Mouse (Mus musculus) left cerebral cortex, adult 8-10 months (tissue): ENCODE data around the gene Chst11. TPM values are rescaled to one million over a fixed set of nuclear protein-coding genes. Genes with fewer than 3 reads are reported as not detected.
"Not testable (repeated sequence)": the region's sequence is repeated elsewhere in the genome, so short reads cannot be mapped to it uniquely, and the experiment has no call there.

ENCODE experiments used
- DNase-seq, 2 experiments: peaks; one replicate each; pipeline ENCODE4 v3.0.0; 2022; ENCODE audit warnings: low spot score in 2 of 2
- total RNA-seq, 4 experiments: library from RNA; stranded (reverse); gene quantifications; 2 replicates each; pipeline ENCODE4 v1.2.4; 2022

The Chst11 gene
- total RNA-seq, 4 experiments from 2014 or later: 33.0 to 38.0 (median 33.5) TPM

DNA sequence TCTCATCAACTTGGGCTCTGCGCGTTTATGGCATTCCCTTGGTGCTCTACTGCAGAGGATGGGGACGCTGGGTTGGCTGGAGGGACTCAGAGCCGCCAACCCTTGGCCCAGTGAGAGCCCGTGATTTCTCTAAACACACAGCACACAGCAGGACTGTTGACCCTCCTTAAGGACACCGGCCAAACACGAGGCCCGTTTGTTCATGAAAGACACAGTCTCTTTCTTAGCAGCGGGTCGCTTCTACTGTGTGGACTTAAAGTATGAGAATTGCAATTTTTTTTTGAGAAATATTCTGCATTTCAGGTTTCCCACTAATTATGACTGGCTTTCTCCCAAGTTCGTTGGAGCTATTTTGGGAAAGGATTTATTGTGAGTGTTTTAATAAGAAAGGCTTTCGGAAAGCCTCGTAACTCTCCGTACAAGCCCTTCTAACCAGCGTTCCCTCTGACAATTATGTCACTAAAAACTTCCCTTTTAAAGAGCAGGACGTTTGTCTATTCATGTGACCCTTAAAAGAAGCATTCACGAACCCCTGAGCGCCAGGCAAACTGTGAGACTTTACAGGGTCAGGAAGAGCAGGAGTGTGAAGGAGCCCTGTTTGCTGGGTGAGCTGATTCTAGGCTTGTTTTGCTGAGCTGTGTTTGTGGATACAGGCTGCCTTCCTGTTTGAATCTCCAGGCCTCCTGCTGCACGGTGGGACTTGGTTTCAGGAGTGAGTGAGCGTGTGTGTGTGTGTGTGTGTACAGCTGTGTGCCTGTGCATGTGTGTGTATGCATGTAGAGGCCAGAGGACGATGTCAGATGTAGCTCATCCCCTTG is 122.8 kb downstream of the Chst11 start:
- no peak for DNase-seq

DNA sequence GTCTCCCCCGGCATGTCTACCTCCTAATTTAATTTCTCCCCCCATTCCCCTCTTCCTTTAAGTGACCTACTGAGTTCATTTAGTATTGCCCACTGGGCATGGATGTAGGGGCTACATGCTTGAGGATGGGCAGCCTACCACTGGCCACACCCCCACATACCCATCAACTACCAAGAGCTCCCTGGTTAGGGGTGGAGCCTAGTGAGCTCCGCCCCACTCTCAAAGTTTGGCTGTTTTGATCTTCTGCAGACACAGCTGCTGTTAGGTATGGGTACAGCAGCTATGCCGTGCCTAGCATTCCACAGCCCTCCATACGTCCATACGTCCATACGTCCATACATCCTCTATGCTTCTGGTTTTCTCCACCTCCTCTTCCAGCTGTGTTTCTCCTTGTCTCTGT is 123.6 kb downstream of the Chst11 start:
- no peak for DNase-seq

DNA sequence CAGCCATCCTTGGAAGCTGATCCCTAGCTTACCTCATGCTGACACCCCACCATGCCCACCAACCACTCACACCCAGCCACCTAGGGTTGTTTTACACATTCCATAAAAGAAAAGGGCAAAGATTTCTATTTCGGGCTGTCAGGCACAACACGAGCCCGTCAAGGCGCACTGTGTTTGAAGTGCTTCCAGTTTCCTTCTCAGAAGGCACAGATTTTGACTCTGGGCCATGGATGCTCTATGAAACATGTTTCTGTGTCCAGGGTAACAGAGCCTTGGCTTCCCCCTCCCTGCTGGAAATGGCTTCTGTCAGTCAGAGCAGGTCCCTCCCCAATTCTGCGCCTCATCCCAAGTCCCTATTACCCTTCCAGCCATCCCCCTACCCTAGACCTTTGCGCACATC is 125.7 kb downstream of the Chst11 start:
- DNase-seq: peak in 1 of 2 experiments; percentile 60

- DNase-seq: no peak
These were observed 127.0 kb downstream of the Chst11 start for GRCm38 (mm10) chr10:83112345-83112744.

GRCm38 (mm10) chr10:83114564-83114963 is 129.3 kb downstream of the Chst11 start:
- no peak for DNase-seq

DNA sequence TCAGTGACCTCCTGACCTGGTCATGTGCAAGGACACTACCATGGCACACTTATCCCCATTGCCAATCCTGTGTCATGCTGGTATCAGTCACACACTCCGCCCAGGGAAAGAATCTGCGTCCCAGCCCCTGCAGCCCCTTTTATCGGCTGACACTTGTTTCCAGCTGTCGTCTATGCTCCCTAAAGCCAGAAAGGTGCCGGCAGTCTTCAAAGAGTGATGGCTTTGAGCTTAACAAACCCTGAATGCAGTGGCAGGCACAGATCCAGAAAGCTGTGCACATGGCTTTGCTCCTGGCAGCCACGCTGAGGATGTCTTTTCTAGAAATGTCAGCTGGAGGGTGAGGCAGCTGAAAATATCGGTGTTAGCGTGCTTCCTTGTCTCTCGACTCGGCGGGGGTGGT is 131.6 kb downstream of the Chst11 start:
- peak in 1 of 2 experiments; percentile 28 for DNase-seq

GRCm38 (mm10) chr10:83117851-83118250 is 132.6 kb downstream of the Chst11 start:
- DNase-seq: no peak

DNA sequence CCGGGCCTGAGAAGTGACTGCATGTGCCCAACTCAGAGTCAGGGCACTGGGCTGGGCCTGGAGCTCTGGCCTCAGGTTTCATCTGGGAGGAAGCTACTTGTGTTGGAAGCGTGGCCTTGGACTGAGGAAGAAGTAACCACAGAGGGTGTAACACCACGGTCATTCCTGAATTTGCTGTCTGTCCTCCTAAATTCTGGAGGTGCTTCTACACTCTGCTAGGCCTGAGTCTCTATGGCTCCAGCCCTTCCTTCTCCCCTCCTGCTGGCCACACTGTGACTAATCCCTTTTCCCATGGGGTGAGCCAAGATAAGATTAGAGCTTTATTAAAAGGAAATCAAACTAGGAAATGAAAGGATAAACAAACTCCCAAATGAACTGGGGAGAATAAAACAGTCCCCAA is 133.3 kb downstream of the Chst11 start:
- no peak for DNase-seq

- DNase-seq: no peak
These were observed 133.7 kb downstream of the Chst11 start for GRCm38 (mm10) chr10:83119016-83119415.

DNA sequence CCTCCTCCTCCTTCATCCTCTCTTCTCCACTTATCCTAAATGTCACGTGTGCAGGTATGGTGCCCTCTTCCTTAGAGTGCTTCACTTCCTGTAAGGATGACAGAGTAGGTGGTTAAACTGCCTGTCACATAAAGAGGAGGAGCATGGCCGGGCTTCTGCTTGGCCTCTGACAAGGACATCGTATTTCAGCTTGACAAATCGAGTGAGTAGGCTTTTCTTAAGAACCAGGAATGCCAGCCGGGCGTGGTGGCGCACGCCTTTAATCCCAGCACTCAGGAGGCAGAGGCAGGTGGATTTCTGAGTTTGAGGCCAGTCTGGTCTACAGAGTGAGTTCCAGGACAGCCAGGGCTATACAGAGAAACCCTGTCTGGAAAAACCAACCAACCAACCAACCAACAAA is 134.2 kb downstream of the Chst11 start:
- not testable (repeated sequence) for DNase-seq

DNA sequence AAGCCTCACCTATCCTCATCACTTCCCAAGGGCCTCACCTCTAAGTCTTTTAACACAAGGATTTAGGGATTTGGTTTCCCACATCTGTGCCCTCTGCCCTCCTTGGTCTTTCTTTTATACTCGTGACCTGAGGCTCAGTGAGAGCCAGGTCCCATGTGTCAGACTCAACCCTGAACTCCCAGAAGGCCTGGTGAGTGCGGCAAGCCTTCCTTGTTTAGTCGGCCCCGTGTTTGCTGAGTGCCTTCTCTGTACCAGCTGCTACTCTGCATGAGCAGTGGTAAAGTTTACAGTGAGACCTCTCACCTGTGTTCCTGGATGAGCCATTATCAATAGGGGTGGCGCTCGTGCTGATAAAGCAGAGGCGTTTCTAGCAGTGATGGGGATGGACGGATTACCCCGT is 134.6 kb downstream of the Chst11 start:
- DNase-seq: no peak

GRCm38 (mm10) chr10:83120938-83121337 is 135.6 kb downstream of the Chst11 start:
- no peak for DNase-seq

DNA sequence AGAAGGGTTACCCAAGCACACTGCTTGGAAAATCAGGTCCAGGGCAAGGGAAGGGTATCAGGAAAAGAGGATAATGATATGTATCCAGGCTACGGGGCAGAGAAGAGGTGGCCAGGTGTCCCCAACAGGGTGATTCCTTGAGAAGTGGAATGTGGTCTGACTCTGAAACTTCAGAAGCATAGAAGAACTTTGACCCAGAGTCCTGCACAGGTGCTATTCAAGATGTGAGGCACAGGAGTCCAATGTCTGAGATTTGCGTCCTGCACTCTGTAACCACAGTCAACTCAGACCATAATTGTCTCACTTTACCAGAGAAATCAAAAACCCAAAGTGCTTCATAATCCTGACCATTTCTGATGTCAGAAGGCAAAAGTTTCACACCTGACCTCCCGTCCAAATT is 139.3 kb downstream of the Chst11 start:
- DNase-seq: no peak

- DNase-seq: no peak
These were observed 141.1 kb downstream of the Chst11 start for GRCm38 (mm10) chr10:83126447-83126846.

DNA sequence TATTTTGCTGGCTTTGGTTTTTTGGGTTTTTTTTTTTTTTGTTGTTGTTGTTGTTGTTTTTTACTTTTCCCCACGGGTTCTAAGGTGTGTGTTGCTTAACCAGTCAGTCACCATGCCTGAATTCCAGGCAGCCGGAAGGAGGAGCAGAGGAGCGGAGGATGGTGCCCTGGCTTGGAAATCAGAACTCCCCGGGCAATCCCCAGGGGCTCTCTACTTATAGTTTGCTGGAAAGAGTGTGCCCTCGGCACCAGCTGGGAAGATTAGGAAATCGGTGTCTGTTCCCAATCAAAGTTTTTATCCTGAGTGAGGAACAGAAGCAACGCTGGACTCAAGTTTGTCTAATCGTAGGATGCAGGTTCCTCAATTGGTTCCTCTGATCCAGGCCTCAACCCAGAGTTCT is 143.1 kb downstream of the Chst11 start:
- DNase-seq: no peak

GRCm38 (mm10) chr10:83129624-83130218 is 144.4 kb downstream of the Chst11 start:
- DNase-seq: no peak

DNA sequence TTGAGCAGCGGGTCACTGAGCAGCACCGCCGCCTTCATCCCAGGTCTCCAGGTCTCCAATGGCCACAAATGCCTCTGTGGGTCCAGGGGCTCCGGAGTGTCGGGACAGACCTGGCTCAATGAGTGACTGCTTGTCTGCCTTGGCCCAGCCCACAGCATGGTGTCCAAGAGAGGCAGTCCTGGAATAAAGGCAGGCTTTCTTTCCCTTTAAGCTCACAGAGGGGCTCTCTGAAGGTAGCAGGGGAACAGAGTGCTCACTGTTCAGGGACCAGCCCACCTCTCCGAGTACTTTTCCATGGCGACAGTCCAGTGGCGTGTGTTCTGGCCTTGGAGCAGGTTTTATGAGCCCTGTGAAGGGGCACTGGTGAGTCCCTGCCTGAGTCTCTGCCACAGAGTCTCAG is 145.3 kb downstream of the Chst11 start:
- DNase-seq: no peak

DNA sequence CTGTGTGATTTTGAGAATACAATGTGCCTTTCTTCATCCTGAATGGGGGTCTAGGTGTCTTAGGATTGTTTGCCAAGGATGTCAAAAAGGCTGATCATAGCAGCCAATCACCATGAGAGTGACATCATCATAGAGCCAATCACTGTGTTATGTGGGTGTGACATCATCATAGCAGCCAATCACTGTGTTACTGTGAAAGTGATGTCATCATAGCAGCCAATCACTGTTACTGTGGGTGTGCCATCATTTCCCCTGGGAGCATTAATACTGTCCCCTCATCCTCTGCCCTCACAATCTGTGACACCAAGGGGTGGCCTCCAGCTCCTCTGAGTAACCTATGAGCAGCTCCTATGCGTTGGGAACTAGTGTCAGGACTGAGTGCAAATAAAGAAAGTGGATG is 146.6 kb downstream of the Chst11 start:
- DNase-seq: no peak

DNA sequence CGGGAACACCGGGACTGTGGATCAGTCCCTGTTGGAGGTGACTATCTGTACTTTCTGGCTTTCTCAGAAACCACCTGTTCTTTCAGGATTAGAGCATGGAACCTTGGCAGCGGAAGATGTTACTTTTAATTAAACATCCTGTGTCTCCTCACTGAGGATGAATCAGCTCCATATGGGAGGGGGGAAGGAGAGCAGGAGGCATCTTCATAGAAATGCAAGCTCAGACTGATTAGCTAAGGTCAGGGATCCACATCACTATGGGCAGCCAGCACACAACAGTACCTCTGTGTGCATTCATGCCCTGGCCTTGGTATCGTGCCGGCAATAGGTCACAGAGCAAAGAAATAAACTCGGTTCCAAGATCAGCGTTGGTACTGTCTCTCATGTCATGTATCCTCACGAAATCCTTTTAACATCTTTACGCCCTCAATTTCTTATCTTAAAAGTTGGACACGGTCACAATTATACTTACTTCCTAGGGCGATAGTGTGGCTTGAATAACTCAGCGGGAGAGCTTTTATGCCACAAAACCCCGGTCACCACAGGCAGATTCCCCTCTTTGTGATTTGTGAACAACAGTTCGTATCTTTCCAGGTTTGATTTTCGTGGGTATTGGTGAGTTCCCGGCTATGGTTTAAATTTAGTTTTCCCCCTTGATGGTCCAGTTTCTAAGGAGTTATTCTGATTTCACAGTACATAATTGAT is 148.7 kb downstream of the Chst11 start:
- no peak for DNase-seq

DNA sequence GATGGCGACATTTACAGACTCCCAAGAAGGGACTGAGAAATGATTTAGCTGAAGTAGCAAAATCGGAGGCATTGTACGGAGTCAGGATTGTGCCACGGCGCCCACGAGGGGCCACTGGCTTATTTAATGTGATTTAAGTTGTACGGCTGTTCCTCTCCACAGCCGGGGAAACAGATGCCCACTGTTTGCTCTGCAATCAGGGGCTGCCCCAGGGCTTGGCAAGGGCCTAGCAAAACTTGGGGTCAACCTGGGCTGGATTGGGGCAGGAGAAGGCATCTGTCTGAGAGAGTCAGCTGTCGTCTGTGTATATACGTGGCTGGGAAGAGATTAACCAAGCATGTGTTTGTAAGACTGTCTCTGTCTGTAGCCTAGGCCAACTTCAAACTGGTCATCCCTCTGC is 149.6 kb downstream of the Chst11 start:
- DNase-seq: no peak

- no peak for DNase-seq
These were observed 150.7 kb downstream of the Chst11 start for GRCm38 (mm10) chr10:83135963-83136362.

- no peak for DNase-seq
These were observed 151.8 kb downstream of the Chst11 start for GRCm38 (mm10) chr10:83137103-83137502.
